Mouse (Mus musculus) megakaryocyte, embryonic 14.5 days (primary cell): Measurements from ENCODE around the gene Glt8d2. TPM values are rescaled to one million over a fixed set of nuclear protein-coding genes. Genes with fewer than 3 reads are reported as not detected.

Source experiments
- H3K27me3 ChIP-seq: replicated peaks from 2 replicates; pipeline ENCODE3; 2012; ENCODE audit warnings: inconsistent platforms
- H3K36me3 ChIP-seq: replicated peaks from 2 replicates; pipeline ENCODE3; 2012; ENCODE audit warnings: low read length, inconsistent platforms, mixed read lengths
- H3K4me1 ChIP-seq: 2 replicates; pipeline ENCODE4 v1.6.1; 2012; ENCODE audit warnings: inconsistent platforms
- H3K4me3 ChIP-seq: replicated peaks from 2 replicates; pipeline ENCODE3; 2012; ENCODE audit warnings: moderate library complexity, mild to moderate bottlenecking, inconsistent platforms
- H3K9me3 ChIP-seq: 2 replicates; pipeline ENCODE4 v1.6.1; 2012; ENCODE audit warnings: inconsistent platforms
- FLI1 ChIP-seq: IDR thresholded peaks from 2 replicates; pipeline ENCODE4 v1.6.1; 2012; ENCODE audit warnings: low read length, inconsistent platforms, mixed read lengths
- GATA1 ChIP-seq: IDR thresholded peaks from 3 replicates; pipeline ENCODE4 v1.6.1; 2012; ENCODE audit warnings: mixed read lengths, low read length, inconsistent platforms, borderline replicate concordance
- polyA plus RNA-seq: library from polyadenylated mRNA; stranded (reverse); fragments of >175 nt; gene quantifications from 2 replicates; pipeline ENCODE4 v1.2.3, GENCODE M21; 2012; ENCODE audit warnings: low replicate concordance; ENCODE audit not compliant: insufficient read depth

Glt8d2 gene
- polyA plus RNA-seq, 1 experiment = not detected

DNA sequence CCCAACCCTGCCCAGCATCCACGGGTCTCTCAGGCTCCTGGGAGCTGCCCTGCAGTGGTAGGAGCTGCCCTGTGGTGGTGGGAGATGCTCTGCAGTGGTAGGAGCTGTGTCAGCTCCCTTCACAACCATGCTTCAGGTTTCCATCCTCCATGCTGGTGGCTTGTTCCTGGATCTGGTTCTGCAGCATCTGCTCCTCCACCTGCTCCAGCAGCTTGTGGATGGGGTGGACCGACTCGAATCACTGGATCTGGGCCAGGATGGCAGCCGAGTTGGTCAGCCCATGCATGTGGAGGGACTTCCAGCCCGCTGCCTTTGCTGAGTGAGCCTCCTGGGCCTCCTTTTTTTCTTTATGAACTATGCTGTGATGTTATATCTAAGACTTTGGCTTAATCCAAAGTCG, 13.5 kb downstream of the Glt8d2 start:
- Histone ChIP-seq H3K4me3 (peak overlapping the region; percentile 7), H3K27me3 (peaks cover 4% of the 10 kb centered on the region), H3K9me3 (no peaks in the 10 kb centered on the region; the same call in 1 of the 2 replicates), H3K36me3 (no peaks in the 10 kb centered on the region), H3K4me1 (peaks cover 11% of the 10 kb centered on the region)
- TF ChIP-seq GATA1 (no peak), FLI1 (no peak)

DNA sequence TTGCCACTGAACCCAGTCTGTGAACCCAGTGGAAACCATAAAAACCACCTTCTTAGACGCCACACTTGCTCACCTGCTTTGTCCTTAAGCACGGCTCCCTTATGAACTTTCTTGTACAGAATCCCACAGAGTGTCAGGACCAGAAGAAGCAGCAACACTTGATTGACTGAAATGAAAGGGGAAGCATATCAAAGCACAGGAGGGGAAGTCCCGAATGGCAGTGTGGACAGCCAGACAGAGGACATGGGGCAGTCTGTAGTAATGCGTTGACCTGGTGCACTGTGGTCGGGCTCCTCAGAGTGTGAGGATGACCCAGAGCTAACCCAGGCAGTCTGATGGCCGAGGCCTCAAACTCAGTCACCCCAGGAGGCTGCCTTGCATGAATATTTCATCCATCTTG, 20.2 kb downstream of the Glt8d2 start:
- no peaks in the 10 kb centered on the region for H3K36me3 ChIP-seq
- TF ChIP-seq FLI1 (no peak), GATA1 (no peak)
- no peaks in the 10 kb centered on the region for H3K9me3 ChIP-seq
- H3K27me3 ChIP-seq = peaks cover 1% of the 10 kb centered on the region
- H3K4me1 ChIP-seq = peaks cover 32% of the 10 kb centered on the region
- H3K4me3 ChIP-seq = peak overlapping the region; percentile 21

DNA sequence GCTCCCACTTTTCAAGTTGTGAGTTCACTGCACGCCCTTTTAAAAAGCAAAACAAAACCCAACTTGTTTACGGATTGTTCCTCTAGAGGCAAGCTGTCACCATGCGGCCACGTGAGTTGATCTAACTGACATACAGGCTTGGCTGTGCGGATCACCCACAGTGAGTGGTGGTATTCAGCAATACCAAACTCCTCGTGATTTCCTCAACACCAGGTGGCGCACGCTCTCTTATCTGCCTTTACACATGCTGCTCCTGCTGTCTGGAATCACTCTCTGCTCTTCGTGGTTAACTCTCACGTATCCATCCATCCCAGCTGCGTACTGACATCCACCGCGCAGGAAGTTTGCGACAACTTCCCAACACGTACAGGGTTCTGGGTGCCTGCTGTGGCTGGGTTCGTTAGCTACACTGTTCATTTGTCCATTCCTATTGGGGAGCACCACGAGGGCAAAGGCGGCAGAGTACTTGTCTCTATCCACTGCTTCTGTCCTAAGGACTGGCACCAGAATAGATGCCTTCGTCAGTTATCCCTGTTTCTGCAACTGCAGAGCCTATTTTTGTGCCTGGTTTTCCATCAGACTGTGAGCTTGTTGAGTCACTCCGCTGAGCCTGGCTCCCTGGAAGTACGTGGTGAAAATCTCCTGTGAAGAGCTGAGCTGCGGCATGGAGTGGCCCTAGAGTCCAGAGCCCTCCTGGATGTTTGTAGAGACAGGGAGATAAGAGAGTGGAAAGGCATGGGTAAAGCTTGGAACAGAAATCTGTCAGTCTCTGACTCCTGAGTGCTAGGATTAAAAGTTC, 23.8 kb downstream of the Glt8d2 start:
- no peaks in the 10 kb centered on the region for H3K9me3 ChIP-seq
- no peaks in the 10 kb centered on the region for H3K36me3 ChIP-seq
- H3K4me3 ChIP-seq = peak overlapping the region; percentile 88
- peaks cover 1% of the 10 kb centered on the region for H3K27me3 ChIP-seq
- peaks cover 39% of the 10 kb centered on the region for H3K4me1 ChIP-seq
- TF ChIP-seq GATA1 (no peak), FLI1 (no peak)

GRCm38 (mm10) chr10:82665951-82666350, 24.5 kb downstream of the Glt8d2 start:
- no peaks in the 10 kb centered on the region for H3K27me3 ChIP-seq
- no peaks in the 10 kb centered on the region for H3K9me3 ChIP-seq
- TF ChIP-seq FLI1 (no peak), GATA1 (no peak)
- H3K36me3 ChIP-seq = no peaks in the 10 kb centered on the region
- H3K4me3 ChIP-seq = no peak overlapping the region
- peaks cover 39% of the 10 kb centered on the region for H3K4me1 ChIP-seq

GRCm38 (mm10) chr10:82663289-82663688, 27.2 kb downstream of the Glt8d2 start:
- Histone ChIP-seq H3K9me3 (no peaks in the 10 kb centered on the region), H3K36me3 (no peaks in the 10 kb centered on the region), H3K4me3 (no peak overlapping the region), H3K27me3 (peaks cover 2% of the 10 kb centered on the region), H3K4me1 (peaks cover 26% of the 10 kb centered on the region)
- TF ChIP-seq GATA1 (no peak), FLI1 (no peak)

- Histone ChIP-seq H3K4me3 (peak overlapping the region; percentile 62), H3K27me3 (peaks cover 2% of the 10 kb centered on the region), H3K36me3 (no peaks in the 10 kb centered on the region), H3K4me1 (peaks cover 23% of the 10 kb centered on the region), H3K9me3 (no peaks in the 10 kb centered on the region)
- no peak for TF ChIP-seq FLI1
- no peak for TF ChIP-seq GATA1
These were observed 28.0 kb downstream of the Glt8d2 start for GRCm38 (mm10) chr10:82662267-82662990.

DNA sequence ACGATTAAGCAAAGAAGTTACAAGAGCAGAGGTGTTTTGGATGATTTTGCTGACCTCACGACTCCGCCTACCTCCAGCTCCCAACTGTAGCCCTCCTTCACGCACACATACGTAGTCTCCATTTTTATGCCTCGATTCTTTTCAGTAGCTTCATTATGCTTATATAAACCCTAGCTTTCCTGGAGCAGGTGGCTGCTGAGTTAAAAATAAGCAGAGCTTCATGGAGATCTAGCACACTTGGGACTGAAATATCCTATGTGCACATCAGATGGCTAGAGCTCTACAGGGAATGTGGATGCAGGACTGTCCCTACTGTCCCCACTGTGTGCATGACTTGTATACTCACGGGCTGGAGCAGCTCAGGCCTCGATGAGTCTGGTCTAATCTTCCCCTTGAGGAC, 28.6 kb downstream of the Glt8d2 start:
- no peaks in the 10 kb centered on the region for H3K36me3 ChIP-seq
- no peak overlapping the region for H3K4me3 ChIP-seq
- peaks cover 2% of the 10 kb centered on the region for H3K27me3 ChIP-seq
- TF ChIP-seq FLI1 = no peak
- no peak for TF ChIP-seq GATA1
- H3K4me1 ChIP-seq = peaks cover 18% of the 10 kb centered on the region
- H3K9me3 ChIP-seq = no peaks in the 10 kb centered on the region

DNA sequence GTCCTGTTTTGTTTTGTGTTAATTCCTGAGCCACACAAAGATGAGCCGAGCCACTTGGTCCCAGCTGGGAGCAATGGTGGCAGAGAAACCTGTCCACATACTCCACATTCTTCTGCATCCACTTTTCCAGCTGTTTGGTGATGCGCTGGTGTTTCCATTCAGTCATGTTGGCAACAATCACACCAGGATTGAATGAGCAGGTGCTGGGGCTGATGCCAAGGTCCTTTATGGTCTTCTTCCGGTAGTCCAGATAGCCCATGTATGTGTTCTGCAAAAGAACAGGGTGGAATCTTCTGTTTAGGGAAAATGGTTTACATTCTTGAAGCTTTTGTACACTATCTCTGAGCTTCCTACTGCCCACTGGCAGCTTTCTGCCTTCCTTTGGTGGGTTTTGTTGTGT, 35.9 kb downstream of the Glt8d2 start:
- Histone ChIP-seq H3K4me1 (no peaks in the 10 kb centered on the region), H3K27me3 (no peaks in the 10 kb centered on the region), H3K9me3 (no peaks in the 10 kb centered on the region), H3K4me3 (no peak overlapping the region), H3K36me3 (peaks cover 22% of the 10 kb centered on the region)
- no peak for TF ChIP-seq FLI1
- TF ChIP-seq GATA1 = no peak

GRCm38 (mm10) chr10:82652625-82653024, 37.8 kb downstream of the Glt8d2 start:
- TF ChIP-seq GATA1 (no peak), FLI1 (no peak)
- no peaks in the 10 kb centered on the region for H3K27me3 ChIP-seq
- no peaks in the 10 kb centered on the region for H3K9me3 ChIP-seq
- H3K4me3 ChIP-seq = no peak overlapping the region
- no peaks in the 10 kb centered on the region for H3K4me1 ChIP-seq
- H3K36me3 ChIP-seq = peaks cover 30% of the 10 kb centered on the region

GRCm38 (mm10) chr10:82651221-82651620, 39.2 kb downstream of the Glt8d2 start:
- Histone ChIP-seq H3K9me3 (no peaks in the 10 kb centered on the region), H3K4me1 (no peaks in the 10 kb centered on the region), H3K27me3 (no peaks in the 10 kb centered on the region), H3K36me3 (peaks cover 44% of the 10 kb centered on the region), H3K4me3 (no peak overlapping the region)
- TF ChIP-seq GATA1 (no peak), FLI1 (no peak)
